Mouse (Mus musculus) bone marrow, adult 2 months (tissue): ENCODE data around the gene Olfml2a.

Source experiments
- CTCF ChIP-seq: fragments of 200-500 bp; IDR thresholded peaks from 2 replicates; pipeline ENCODE4 v1.5.1; 2011; ENCODE audit warnings: low read length, control low read depth; ENCODE audit not compliant: control insufficient read depth, insufficient read depth
- POLR2A ChIP-seq: fragments of 200-500 bp; IDR thresholded peaks from 2 replicates; pipeline ENCODE4 v1.6.1; 2011; ENCODE audit warnings: low read depth, mild to moderate bottlenecking, control low read depth, low read length, borderline replicate concordance; ENCODE audit not compliant: control insufficient read depth

GRCm38 (mm10) chr2:38937396-38937795 lies 5.6 kb downstream of the Olfml2a start:
- TF ChIP-seq CTCF = no peak
- TF ChIP-seq POLR2A = no peak
